Mouse (Mus musculus) neural tube, embryonic 12.5 days (tissue): Measurements from ENCODE around the gene Lig1. TPM values are rescaled to one million over a fixed set of nuclear protein-coding genes. Genes with fewer than 3 reads are reported as not detected.

Source experiments
- ATAC-seq: fragments of 200-750 bp; cut with Nextera tagmentation; 2 replicates; pipeline ENCODE4 v1.8.0; 2017; ENCODE audit warnings: low read depth, mild to moderate bottlenecking, moderate TSS enrichment, moderate library complexity; ENCODE audit not compliant: low FRiP score
- H3K27ac ChIP-seq: fragments of 300-500 bp; sonication (generic); 2 replicates; pipeline ENCODE4 v1.5.1; 2016
- H3K27me3 ChIP-seq: fragments of 300-500 bp; sonication (generic); replicated peaks from 2 replicates; pipeline ENCODE4 v1.6.1; 2016; ENCODE audit warnings: mild to moderate bottlenecking
- H3K36me3 ChIP-seq: fragments of 300-500 bp; sonication (generic); 2 replicates; pipeline ENCODE4 v1.6.1; 2016; ENCODE audit warnings: mild to moderate bottlenecking
- H3K4me1 ChIP-seq: fragments of 300-500 bp; sonication (generic); 2 replicates; pipeline ENCODE4 v1.6.1; 2016
- H3K4me2 ChIP-seq: fragments of 300-500 bp; sonication (generic); replicated peaks from 2 replicates; pipeline ENCODE4 v1.6.1; 2016; ENCODE audit warnings: mild to moderate bottlenecking
- H3K4me3 ChIP-seq: fragments of 300-500 bp; sonication (generic); 2 replicates; pipeline ENCODE4 v1.5.1; 2016
- H3K9ac ChIP-seq: fragments of 300-500 bp; sonication (generic); 2 replicates; pipeline ENCODE4 v1.6.1; 2016; ENCODE audit warnings: mild to moderate bottlenecking
- H3K9me3 ChIP-seq: fragments of 300-500 bp; sonication (generic); 2 replicates; pipeline ENCODE4 v1.6.1; 2016; ENCODE audit warnings: mild to moderate bottlenecking
- WGBS: fragments of 180-500 bp; shearing (Covaris S2); methylation state at CpG from one replicate; pipeline ENCODE4 v1.1.7; 2016; 5-methylcytosine and 5-hydroxymethylcytosine counted together
- polyA plus RNA-seq: library from polyadenylated mRNA; unstranded; fragments of >200 nt; fragmentation: Nextera tagmentation; extraction: Ambion mirVana; gene quantifications from 2 replicates; pipeline ENCODE4 v1.2.1, GENCODE M21; 2016

Lig1 gene
- polyA plus RNA-seq, 1 experiment from 2014 or later, result 71.2 TPM

DNA sequence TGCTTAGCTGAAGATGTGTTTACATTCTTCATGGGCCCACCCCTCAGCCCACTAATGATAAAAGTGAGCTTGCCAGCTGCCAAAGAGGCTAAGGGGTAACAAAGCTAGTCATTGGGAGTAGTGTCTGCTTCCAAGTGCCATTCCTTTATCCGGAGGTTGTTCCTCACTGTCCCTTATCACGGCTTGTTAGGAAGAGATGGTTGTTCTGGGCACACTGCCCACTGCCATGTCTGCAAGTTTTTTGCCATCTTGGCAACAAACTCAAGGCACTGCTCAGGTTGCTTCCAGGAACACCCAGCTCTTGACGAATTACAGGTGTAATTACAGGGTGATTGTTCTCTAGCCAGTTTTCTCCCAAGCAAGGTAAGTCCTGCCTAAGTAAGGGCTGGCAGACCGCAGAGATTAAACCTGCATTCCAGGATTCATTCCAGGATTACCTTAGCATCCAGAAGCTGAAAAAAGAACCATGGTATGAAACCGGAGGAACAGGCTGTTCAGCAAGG lies 37.1 kb downstream of the Lig1 start:
- no peak for ATAC-seq
- Histone ChIP-seq H3K36me3 (peaks cover 46% of the 10 kb centered on the region), H3K4me2 (no peak overlapping the region), H3K27me3 (no peaks in the 10 kb centered on the region), H3K27ac (no peak overlapping the region), H3K9me3 (no peaks in the 10 kb centered on the region), H3K9ac (no peak overlapping the region), H3K4me1 (no peaks in the 10 kb centered on the region), H3K4me3 (no peak overlapping the region)
- 90% methylated on average over 5 of the region's 5 CpGs for WGBS

- H3K36me3 ChIP-seq, result no peaks in the 10 kb centered on the region
- no peaks in the 10 kb centered on the region for H3K9me3 ChIP-seq
- H3K4me1 ChIP-seq, result no peaks in the 10 kb centered on the region
- H3K9ac ChIP-seq, result no peak overlapping the region
- 93% methylated on average over 3 of the region's 3 CpGs for WGBS
- H3K27ac ChIP-seq, result no peak overlapping the region
- ATAC-seq, result no peak
- H3K4me2 ChIP-seq, result no peak overlapping the region
- H3K4me3 ChIP-seq, result no peak overlapping the region
- H3K27me3 ChIP-seq, result no peaks in the 10 kb centered on the region
These were observed 44.3 kb downstream of the Lig1 start for GRCm38 (mm10) chr7:13321424-13321823.

GRCm38 (mm10) chr7:13324316-13324715 lies 47.2 kb downstream of the Lig1 start, which contains the start of gene Pla2g4c:
TSS of gene Pla2g4c (plus strand) at chr7:13324655.
- no peaks in the 10 kb centered on the region for H3K4me1 ChIP-seq
- no peak within 1 kb of the TSS for H3K9ac ChIP-seq
- no peak within 1 kb of the TSS for H3K27ac ChIP-seq
- ATAC-seq, result no peak
- no peaks in the 10 kb centered on the region for H3K9me3 ChIP-seq
- no peak within 1 kb of the TSS for H3K4me3 ChIP-seq
- no peaks in the 10 kb centered on the region for H3K36me3 ChIP-seq
- no peaks in the 10 kb centered on the region for H3K27me3 ChIP-seq
- no peak within 1 kb of the TSS for H3K4me2 ChIP-seq
- WGBS, result 90% methylated on average over 2 of the region's 2 CpGs

DNA sequence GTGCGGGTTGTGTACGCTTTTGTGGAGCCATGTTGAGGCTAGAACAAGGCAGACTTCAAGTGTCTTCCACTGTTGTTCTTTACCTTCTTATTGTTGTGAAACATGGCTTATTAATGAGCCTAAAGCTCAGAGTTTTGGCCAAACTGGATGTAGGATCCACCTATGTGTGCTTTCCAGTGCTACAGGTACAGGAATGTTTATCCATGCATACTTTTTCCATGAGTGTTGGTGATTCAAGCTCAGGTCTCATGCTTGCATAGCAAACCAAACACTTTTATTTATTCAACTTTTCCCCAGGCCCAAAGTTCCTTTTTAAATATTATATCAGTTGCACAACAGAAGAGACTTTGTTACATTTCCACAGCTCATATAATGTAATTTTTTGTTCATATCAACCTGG lies 53.5 kb downstream of the Lig1 start:
- no peak overlapping the region for H3K4me2 ChIP-seq
- peaks cover under 1% of the 10 kb centered on the region; the same call in 1 of the 2 replicates for H3K36me3 ChIP-seq
- no peak overlapping the region for H3K4me3 ChIP-seq
- H3K9ac ChIP-seq, result no peak overlapping the region
- no peaks in the 10 kb centered on the region for H3K27me3 ChIP-seq
- H3K9me3 ChIP-seq, result no peaks in the 10 kb centered on the region
- no peaks in the 10 kb centered on the region for H3K4me1 ChIP-seq
- H3K27ac ChIP-seq, result no peak overlapping the region
- 98% methylated on average over 2 of the region's 2 CpGs for WGBS
- no peak for ATAC-seq

GRCm38 (mm10) chr7:13355943-13356342 lies 78.9 kb downstream of the Lig1 start:
- H3K27me3 ChIP-seq, result no peaks in the 10 kb centered on the region
- H3K36me3 ChIP-seq, result peaks cover 22% of the 10 kb centered on the region
- no peak overlapping the region for H3K4me2 ChIP-seq
- no peaks in the 10 kb centered on the region for H3K4me1 ChIP-seq
- no peak overlapping the region for H3K27ac ChIP-seq
- no peak overlapping the region for H3K4me3 ChIP-seq
- peaks cover 16% of the 10 kb centered on the region; the same call in 1 of the 2 replicates for H3K9me3 ChIP-seq
- ATAC-seq, result no peak
- no peak overlapping the region for H3K9ac ChIP-seq

Other genes with a start within 250 kb of the Lig1 start
- 150 and 151 TPM in 2 replicates for gene Chmp2a, start 242.5 kb upstream of the Lig1 start, polyA plus RNA-seq
- 206 and 215 TPM in 2 replicates for gene Ube2m, start 239.0 kb upstream of the Lig1 start, polyA plus RNA-seq
- 4.8 and 4.9 TPM in 2 replicates for gene Mzf1, start 222.5 kb upstream of the Lig1 start, polyA plus RNA-seq
- gene Vmn1r85, start 182.1 kb upstream of the Lig1 start, polyA plus RNA-seq, result not detected in 2 replicates
- not detected in 2 replicates for gene Vmn1r86, start 157.4 kb upstream of the Lig1 start, polyA plus RNA-seq
- gene Vmn1r87, start 137.1 kb upstream of the Lig1 start, polyA plus RNA-seq, result not detected in 2 replicates
- gene Vmn1r88, start 117.7 kb upstream of the Lig1 start, polyA plus RNA-seq, result not detected in 2 replicates
- not detected in 2 replicates for gene Vmn1r89, start 64.3 kb upstream of the Lig1 start, polyA plus RNA-seq
- 12.0 and 17.9 TPM in 2 replicates for gene Zswim9, start 1.4 kb downstream of the Lig1 start, polyA plus RNA-seq
- gene Pla2g4c, start 47.4 kb downstream of the Lig1 start, polyA plus RNA-seq, result 0.94 and 1.0 TPM in 2 replicates
- not detected in 2 replicates for gene Cabp5, start 120.8 kb downstream of the Lig1 start, polyA plus RNA-seq
- gene Bsph1, start 173.6 kb downstream of the Lig1 start, polyA plus RNA-seq, result not detected in 2 replicates